Mouse (Mus musculus) neural tube, embryonic 11.5 days (tissue): Measurements from ENCODE around the gene Wapl. TPM values are rescaled to one million over a fixed set of nuclear protein-coding genes. Genes with fewer than 3 reads are reported as not detected.

Source experiments
- polyA plus RNA-seq: library from polyadenylated mRNA; unstranded; fragments of >200 nt; fragmentation: Nextera tagmentation; extraction: Ambion mirVana; gene quantifications from 2 replicates; pipeline ENCODE4 v1.2.1, GENCODE M21; 2014

The Wapl gene
- polyA plus RNA-seq, 1 experiment from 2014 or later, result 30.8 TPM

Other genes with a start within 250 kb of the Wapl start
- 51.4 and 54.9 TPM in 2 replicates for gene Bmpr1a, start 170.6 kb upstream of the Wapl start, polyA plus RNA-seq
- gene 9230112D13Rik, start 151.1 kb upstream of the Wapl start, polyA plus RNA-seq, result not detected in 2 replicates
- gene Ldb3, start 85.2 kb upstream of the Wapl start, polyA plus RNA-seq, result 2.4 and 2.5 TPM in 2 replicates
- gene Opn4, start 73.8 kb upstream of the Wapl start, polyA plus RNA-seq, result not detected in 2 replicates
- gene Grid1, start 146.2 kb downstream of the Wapl start, polyA plus RNA-seq, result 0.91 and 1.7 TPM in 2 replicates